ENCODE assay signal across 16 mouse cellular contexts in the genomic region with DNA sequence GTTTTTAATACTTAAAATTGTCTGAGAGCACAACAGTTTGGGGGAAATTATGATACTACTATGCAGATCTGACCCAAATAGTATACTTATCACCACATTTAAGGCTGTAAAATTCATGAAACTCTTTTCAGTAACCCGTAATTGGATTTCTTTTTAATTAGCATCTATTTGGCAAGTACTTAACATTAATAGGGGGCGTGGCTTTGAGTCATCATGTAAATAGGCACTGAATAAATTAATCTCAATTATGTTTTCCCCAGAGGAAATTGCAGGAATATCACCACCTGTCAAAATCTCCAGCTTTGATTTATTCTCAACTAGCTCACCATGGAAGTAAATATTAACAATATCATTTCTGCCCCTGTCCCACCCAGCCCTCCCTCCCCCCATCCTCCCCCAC. TPM values are rescaled to one million over a fixed set of nuclear protein-coding genes. Genes with fewer than 3 reads are reported as not detected.
DNase-seq lines count a peak whose midpoint lies in the region; ATAC-seq lines count a peak whose summit lies in the region.
"Had no signal": no experiment of that assay in that cellular context is flagged by ENCODE, and none has a peak within 500 bp of the region (broad histone marks: within the 10 kb centered on the region; RNA-seq: fewer than 3 reads in every experiment).

No protein-coding gene starts in this region.

- H3K27ac ChIP-seq in hindbrain, embryonic 12.5 days = no peak overlapping the region
- H3K27ac ChIP-seq in hindbrain, embryonic 13.5 days = no peak overlapping the region
- H3K27ac ChIP-seq in neural tube, embryonic 12.5 days = no peak overlapping the region
- H3K27ac ChIP-seq in embryonic facial prominence, embryonic 14.5 days (replicated peaks; ENCODE audit: low read depth, low read length) = no peak overlapping the region
- H3K27ac ChIP-seq in neural tube, embryonic 13.5 days (replicated peaks) = no peak overlapping the region
- H3K27ac ChIP-seq: macrophage; stomach, embryonic 15.5 days had no signal

- peaks cover 3% of the 10 kb centered on the region; the same call in 1 of the 2 replicates for H3K27me3 ChIP-seq in hindbrain, embryonic 12.5 days
- H3K27me3 ChIP-seq in hindbrain, embryonic 13.5 days = peaks cover 12% of the 10 kb centered on the region
- H3K27me3 ChIP-seq in neural tube, embryonic 12.5 days (replicated peaks) = no peaks in the 10 kb centered on the region
- H3K27me3 ChIP-seq in embryonic facial prominence, embryonic 14.5 days (replicated peaks; ENCODE audit: control insufficient read depth, insufficient read depth, low read length) = no peaks in the 10 kb centered on the region
- peaks cover 15% of the 10 kb centered on the region for H3K27me3 ChIP-seq in neural tube, embryonic 13.5 days
- H3K27me3 ChIP-seq: Patski; stomach, embryonic 15.5 days had no signal

- 55% methylated on average over 2 of the region's 2 CpGs for WGBS in hindbrain, embryonic 12.5 days
- WGBS in hindbrain, embryonic 13.5 days = 49% methylated on average over 2 of the region's 2 CpGs
- WGBS in neural tube, embryonic 12.5 days = 62% methylated on average over 2 of the region's 2 CpGs
- 65% methylated on average over 2 of the region's 2 CpGs for WGBS in embryonic facial prominence, embryonic 14.5 days
- WGBS in neural tube, embryonic 13.5 days = 35% methylated on average over 2 of the region's 2 CpGs

- peaks cover 13% of the 10 kb centered on the region for H3K4me1 ChIP-seq in hindbrain, embryonic 12.5 days
- H3K4me1 ChIP-seq in hindbrain, embryonic 13.5 days (replicated peaks) = peaks cover 35% of the 10 kb centered on the region
- H3K4me1 ChIP-seq in neural tube, embryonic 12.5 days = peaks cover 18% of the 10 kb centered on the region
- no peaks in the 10 kb centered on the region for H3K4me1 ChIP-seq in embryonic facial prominence, embryonic 14.5 days (ENCODE audit: control insufficient read depth, insufficient read depth, low read length)
- peaks cover 38% of the 10 kb centered on the region for H3K4me1 ChIP-seq in neural tube, embryonic 13.5 days (replicated peaks)

- no peak for ATAC-seq in hindbrain, embryonic 12.5 days (ENCODE audit: low FRiP score)
- no peak for ATAC-seq in hindbrain, embryonic 13.5 days (ENCODE audit: low FRiP score)
- ATAC-seq in neural tube, embryonic 12.5 days (ENCODE audit: low FRiP score, low read depth) = no peak
- no peak for ATAC-seq in embryonic facial prominence, embryonic 14.5 days (ENCODE audit: low read depth)
- ATAC-seq in neural tube, embryonic 13.5 days (ENCODE audit: low read depth) = no peak
- ATAC-seq: Patski had no signal

- peak overlapping the region; percentile 82; the same call in 1 of the 2 replicates for H3K4me3 ChIP-seq in hindbrain, embryonic 12.5 days
- H3K4me3 ChIP-seq in hindbrain, embryonic 13.5 days = no peak overlapping the region
- H3K4me3 ChIP-seq in neural tube, embryonic 12.5 days = no peak overlapping the region
- H3K4me3 ChIP-seq in embryonic facial prominence, embryonic 14.5 days (ENCODE audit: low read depth, low read length) = peak overlapping the region; percentile 75; the same call in 1 of the 2 replicates
- H3K4me3 ChIP-seq in neural tube, embryonic 13.5 days = no peak overlapping the region

- H3K4me2 ChIP-seq in hindbrain, embryonic 12.5 days (replicated peaks) = peak overlapping the region; percentile 96; the same call in 1 of the 2 replicates
- H3K4me2 ChIP-seq in hindbrain, embryonic 13.5 days = no peak overlapping the region
- peak overlapping the region; percentile 96 for H3K4me2 ChIP-seq in neural tube, embryonic 12.5 days (replicated peaks)
- peak overlapping the region; percentile 99; the same call in 1 of the 2 replicates for H3K4me2 ChIP-seq in embryonic facial prominence, embryonic 14.5 days (ENCODE audit: low read depth, low read length)
- peak overlapping the region; percentile 95; the same call in 1 of the 2 replicates for H3K4me2 ChIP-seq in neural tube, embryonic 13.5 days

- no peak for DNase-seq in neural tube, embryonic 10.5 days (ENCODE audit: extremely low spot score, low spot score)
- DNase-seq in embryonic facial prominence, embryonic 14.5 days (ENCODE audit: low spot score) = no peak
- no peak for DNase-seq in frontal cortex, postnatal 10 days (ENCODE audit: low spot score in 2 of 2)
- no peak for DNase-seq in urinary bladder, postnatal 4 days (ENCODE audit: low spot score in 2 of 2)
- DNase-seq: adrenal gland, adult 2 months; heart, postnatal 4 days; kidney, adult 8-10 months; left cerebral cortex, postnatal 4 days; right cerebral cortex, postnatal 4 days had no signal

- no peaks in the 10 kb centered on the region for H3K9me3 ChIP-seq in hindbrain, embryonic 12.5 days (replicated peaks)
- no peaks in the 10 kb centered on the region for H3K9me3 ChIP-seq in hindbrain, embryonic 13.5 days
- no peaks in the 10 kb centered on the region for H3K9me3 ChIP-seq in neural tube, embryonic 12.5 days
- no peaks in the 10 kb centered on the region for H3K9me3 ChIP-seq in embryonic facial prominence, embryonic 14.5 days (ENCODE audit: control insufficient read depth, low read length)
- no peaks in the 10 kb centered on the region for H3K9me3 ChIP-seq in neural tube, embryonic 13.5 days
- H3K9me3 ChIP-seq: stomach, embryonic 15.5 days had no signal

- no peak overlapping the region for H3K9ac ChIP-seq in hindbrain, embryonic 12.5 days
- no peak overlapping the region for H3K9ac ChIP-seq in hindbrain, embryonic 13.5 days
- no peak overlapping the region for H3K9ac ChIP-seq in neural tube, embryonic 12.5 days
- no peak overlapping the region for H3K9ac ChIP-seq in embryonic facial prominence, embryonic 14.5 days (ENCODE audit: low read depth, low read length)
- H3K9ac ChIP-seq in neural tube, embryonic 13.5 days = no peak overlapping the region
- H3K9ac ChIP-seq: stomach, embryonic 15.5 days had no signal

- peaks cover 8% of the 10 kb centered on the region; the same call in 1 of the 2 replicates for H3K36me3 ChIP-seq in hindbrain, embryonic 12.5 days
- no peaks in the 10 kb centered on the region for H3K36me3 ChIP-seq in hindbrain, embryonic 13.5 days
- H3K36me3 ChIP-seq in neural tube, embryonic 12.5 days = 0 out of 2 replicates have a peak, but pooled peaks cover 4% of the 10 kb centered on the region
- H3K36me3 ChIP-seq in embryonic facial prominence, embryonic 14.5 days (ENCODE audit: control insufficient read depth, insufficient read depth, low read length) = peaks cover 27% of the 10 kb centered on the region
- H3K36me3 ChIP-seq in neural tube, embryonic 13.5 days = no peaks in the 10 kb centered on the region

RNA-seq across cellular contexts. Expression of gene Hmga2, which starts 3.7 kb away (rescaled TPM):
- polyA plus RNA-seq in hindbrain, embryonic 12.5 days (2016; fragmentation: Nextera tagmentation; extraction: Ambion mirVana) = 26.5 and 33.6 TPM in 2 replicates
- polyA plus RNA-seq in hindbrain, embryonic 13.5 days (2015; fragmentation: Nextera tagmentation; extraction: Ambion mirVana) = 4.3 and 5.1 TPM in 2 replicates
- 24.7 and 29.9 TPM in 2 replicates for polyA plus RNA-seq in neural tube, embryonic 12.5 days (2016; fragmentation: Nextera tagmentation; extraction: Ambion mirVana)
- polyA plus RNA-seq in embryonic facial prominence, embryonic 14.5 days (2014; fragmentation: Nextera tagmentation; extraction: Ambion mirVana) = 11.1 and 18.0 TPM in 2 replicates
- polyA plus RNA-seq in neural tube, embryonic 13.5 days (2015; fragmentation: Nextera tagmentation; extraction: Ambion mirVana) = 3.7 and 8.8 TPM in 2 replicates

Comparison
In these comparisons a context has a peak if more than half of its experiments do, and no peak if none do; other contexts are left out.
1. H3K4me3 ChIP-seq: peak in hindbrain, embryonic 12.5 days (single experiment) and embryonic facial prominence, embryonic 14.5 days (single experiment); none in hindbrain, embryonic 13.5 days (single experiment), neural tube, embryonic 12.5 days (single experiment) and neural tube, embryonic 13.5 days (single experiment).